Mouse (Mus musculus) olfactory bulb, adult 2 months (tissue): ENCODE measurements around the gene Grk5.

ENCODE experiments used
- CTCF ChIP-seq: fragments of 200-500 bp; IDR thresholded peaks from 2 replicates; pipeline ENCODE4 v1.5.1; 2012; ENCODE audit warnings: low read depth, mild to moderate bottlenecking, low read length, moderate library complexity; ENCODE audit not compliant: insufficient read depth
- POLR2A ChIP-seq: fragments of 200-500 bp; IDR thresholded peaks from 2 replicates; pipeline ENCODE4 v1.6.1; 2012; ENCODE audit warnings: mild to moderate bottlenecking, low read depth, low read length, moderate library complexity; ENCODE audit not compliant: insufficient read depth

GRCm38 (mm10) chr19:60989766-60990165, 100.2 kb downstream of the Grk5 start:
- TF ChIP-seq POLR2A = no peak
- no peak for TF ChIP-seq CTCF
